Mouse (Mus musculus) neural tube, embryonic 11.5 days (tissue): ENCODE data around the gene Bsn. TPM values are rescaled to one million over a fixed set of nuclear protein-coding genes. Genes with fewer than 3 reads are reported as not detected.
A peak's percentile ranks its signal among the peaks of the same experiment; 100 is the strongest.

Source experiments
- ATAC-seq: fragments of 200-750 bp; cut with Nextera tagmentation; 2 replicates; pipeline ENCODE4 v1.8.0; 2017; ENCODE audit warnings: moderate number of reproducible peaks, mild to moderate bottlenecking, moderate TSS enrichment, moderate library complexity; ENCODE audit not compliant: insufficient read depth, low FRiP score, low TSS enrichment
- DNase-seq: peaks from one replicate; pipeline ENCODE4 v3.0.0-alpha.2; 2015; ENCODE audit warnings: low spot score
- H3K27ac ChIP-seq: fragments of 300-500 bp; sonication (generic); 2 replicates; pipeline ENCODE4 v1.5.1; 2014; ENCODE audit warnings: low read depth, mild to moderate bottlenecking, low read length
- H3K27me3 ChIP-seq: fragments of 300-500 bp; sonication (generic); 2 replicates; pipeline ENCODE4 v1.6.1; 2014; ENCODE audit warnings: mild to moderate bottlenecking, low read length, mixed read lengths; ENCODE audit not compliant: control insufficient read depth, insufficient read depth
- H3K36me3 ChIP-seq: fragments of 300-500 bp; sonication (generic); 2 replicates; pipeline ENCODE4 v1.6.1; 2014; ENCODE audit warnings: mild to moderate bottlenecking, low read length, moderate library complexity, mixed read lengths; ENCODE audit not compliant: control insufficient read depth, insufficient read depth
- H3K4me1 ChIP-seq: fragments of 300-500 bp; sonication (generic); 2 replicates; pipeline ENCODE4 v1.6.1; 2014; ENCODE audit warnings: low read length, mixed read lengths; ENCODE audit not compliant: control insufficient read depth, insufficient read depth
- H3K4me2 ChIP-seq: fragments of 300-500 bp; sonication (generic); 2 replicates; pipeline ENCODE4 v1.6.1; 2014; ENCODE audit warnings: low read depth, mild to moderate bottlenecking, moderate library complexity
- H3K4me3 ChIP-seq: fragments of 300-500 bp; sonication (generic); 2 replicates; pipeline ENCODE4 v1.5.1; 2014; ENCODE audit warnings: low read depth, low read length
- H3K9ac ChIP-seq: fragments of 300-500 bp; sonication (generic); 2 replicates; pipeline ENCODE4 v1.6.1; 2014; ENCODE audit warnings: mild to moderate bottlenecking, low read length
- H3K9me3 ChIP-seq: fragments of 300-500 bp; sonication (generic); 2 replicates; pipeline ENCODE4 v1.6.1; 2016; ENCODE audit warnings: low read length; ENCODE audit not compliant: control insufficient read depth
- WGBS: fragments of 180-500 bp; shearing (Covaris S2); extraction: QIAGEN DNeasy Blood & Tissue Kit; methylation state at CpG from one replicate; pipeline ENCODE4 v1.1.7; 2014; 5-methylcytosine and 5-hydroxymethylcytosine counted together
- polyA plus RNA-seq: library from polyadenylated mRNA; unstranded; fragments of >200 nt; fragmentation: Nextera tagmentation; extraction: Ambion mirVana; gene quantifications from 2 replicates; pipeline ENCODE4 v1.2.1, GENCODE M21; 2014

Bsn gene
- polyA plus RNA-seq, 1 experiment from 2014 or later, result 4.3 TPM

GRCm38 (mm10) chr9:108094998-108095411 lies 95.2 kb downstream of the Bsn start:
- ATAC-seq (peak; percentile 14; the same call in 1 of the 2 replicates), DNase-seq (peak; percentile 32)
- Histone ChIP-seq H3K4me3 (peak overlapping the region; percentile 76), H3K4me1 (peaks cover 10% of the 10 kb centered on the region), H3K27me3 (no peaks in the 10 kb centered on the region), H3K9me3 (no peaks in the 10 kb centered on the region), H3K9ac (peak overlapping the region; percentile 74), H3K4me2 (peak overlapping the region; percentile 92), H3K36me3 (peaks cover 8% of the 10 kb centered on the region), H3K27ac (no peak overlapping the region)
- WGBS, result 0% methylated on average over 16 of the region's 16 CpGs

- DNase-seq (peak; percentile 96), ATAC-seq (peak; percentile 92)
- Histone ChIP-seq H3K27ac (no peak within 1 kb of the TSS), H3K4me3 (peak within 1 kb of the TSS; percentile 76), H3K4me2 (peak within 1 kb of the TSS; percentile 92), H3K27me3 (no peaks in the 10 kb centered on the region), H3K36me3 (peaks cover 9% of the 10 kb centered on the region), H3K9me3 (no peaks in the 10 kb centered on the region), H3K4me1 (peaks cover 10% of the 10 kb centered on the region), H3K9ac (peak within 1 kb of the TSS; percentile 74)
- under 1% methylated on average over 51 of the region's 52 CpGs for WGBS
Measured at GRCm38 (mm10) chr9:108094184-108094941, 95.8 kb downstream of the Bsn start, which contains the start of gene Apeh. Gene Apeh, minus strand, starts transcription at chr9:108094606.

GRCm38 (mm10) chr9:108093586-108093985 lies 96.6 kb downstream of the Bsn start:
- H3K9ac ChIP-seq, result peak overlapping the region; percentile 74
- 79% methylated on average over 10 of the region's 10 CpGs for WGBS
- no peaks in the 10 kb centered on the region for H3K27me3 ChIP-seq
- ATAC-seq, result 0 out of 2 replicates have a peak, but pooled peaks have one; percentile 4
- H3K27ac ChIP-seq, result no peak overlapping the region
- H3K36me3 ChIP-seq, result peaks cover 9% of the 10 kb centered on the region
- no peak for DNase-seq
- H3K4me2 ChIP-seq, result peak overlapping the region; percentile 92
- H3K4me1 ChIP-seq, result peaks cover 10% of the 10 kb centered on the region
- H3K9me3 ChIP-seq, result no peaks in the 10 kb centered on the region
- H3K4me3 ChIP-seq, result peak overlapping the region; percentile 76

- no peak for ATAC-seq
- DNase-seq, result no peak
- H3K27ac ChIP-seq, result no peak overlapping the region
- 96% methylated on average over 7 of the region's 7 CpGs for WGBS
- H3K4me2 ChIP-seq, result no peak overlapping the region
- peaks cover 21% of the 10 kb centered on the region for H3K36me3 ChIP-seq
- H3K9me3 ChIP-seq, result no peaks in the 10 kb centered on the region
- H3K9ac ChIP-seq, result no peak overlapping the region
- H3K27me3 ChIP-seq, result no peaks in the 10 kb centered on the region
- H3K4me1 ChIP-seq, result peaks cover 10% of the 10 kb centered on the region
- no peak overlapping the region for H3K4me3 ChIP-seq
Measured at GRCm38 (mm10) chr9:108090611-108091120, 99.5 kb downstream of the Bsn start.

GRCm38 (mm10) chr9:108085261-108085660 lies 104.9 kb downstream of the Bsn start:
- 96% methylated on average over 4 of the region's 4 CpGs for whole genome bisulfite sequencing
- peaks cover 19% of the 10 kb centered on the region for H3K36me3 ChIP-seq
- no peak overlapping the region for H3K27ac ChIP-seq
- DNase-seq (no peak), ATAC-seq (no peak)
- no peaks in the 10 kb centered on the region for H3K9me3 ChIP-seq
- no peak overlapping the region for H3K4me2 ChIP-seq
- no peak overlapping the region; the same call in 1 of the 2 replicates for H3K4me3 ChIP-seq
- peaks cover 33% of the 10 kb centered on the region for H3K27me3 ChIP-seq
- no peak overlapping the region for H3K9ac ChIP-seq
- H3K4me1 ChIP-seq, result no peaks in the 10 kb centered on the region

GRCm38 (mm10) chr9:108083561-108083960 lies 106.6 kb downstream of the Bsn start:
- WGBS, result 85% methylated on average over 6 of the region's 6 CpGs
- H3K9me3 ChIP-seq, result no peaks in the 10 kb centered on the region
- DNase-seq, result no peak
- no peak overlapping the region for H3K27ac ChIP-seq
- no peak overlapping the region for H3K9ac ChIP-seq
- H3K4me3 ChIP-seq, result no peak overlapping the region
- peaks cover 33% of the 10 kb centered on the region for H3K27me3 ChIP-seq
- peaks cover 16% of the 10 kb centered on the region for H3K36me3 ChIP-seq
- H3K4me2 ChIP-seq, result no peak overlapping the region
- no peak for ATAC-seq
- peaks cover 2% of the 10 kb centered on the region; the same call in 1 of the 2 replicates for H3K4me1 ChIP-seq

DNA sequence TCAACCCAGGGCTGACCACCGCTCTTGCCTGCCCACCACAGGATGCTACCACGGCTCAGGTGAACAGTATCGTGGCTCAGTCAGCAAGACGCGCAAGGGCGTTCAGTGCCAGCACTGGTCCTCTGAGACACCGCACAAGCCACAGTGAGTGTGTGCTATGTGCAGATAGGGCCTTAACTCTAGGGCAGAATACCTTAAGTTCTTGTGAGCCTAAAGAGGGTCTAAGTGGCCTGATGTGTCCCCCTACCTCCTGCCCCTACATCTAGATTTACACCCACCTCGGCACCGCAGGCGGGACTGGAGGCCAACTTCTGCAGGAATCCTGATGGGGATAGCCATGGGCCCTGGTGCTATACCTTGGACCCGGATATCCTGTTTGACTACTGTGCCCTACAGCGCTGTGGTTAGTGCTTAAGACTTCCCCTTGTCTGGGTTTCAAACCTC lies 107.2 kb downstream of the Bsn start, which contains the start of gene Rnf123:
Gene Rnf123 (minus strand): TSS at position 359 of the 444 bp plus-strand sequence.
- Histone ChIP-seq H3K4me3 (no peak within 1 kb of the TSS), H3K4me1 (peaks cover 7% of the 10 kb centered on the region; the same call in 1 of the 2 replicates), H3K27ac (no peak within 1 kb of the TSS), H3K36me3 (peaks cover 16% of the 10 kb centered on the region), H3K27me3 (peaks cover 33% of the 10 kb centered on the region), H3K4me2 (no peak within 1 kb of the TSS), H3K9ac (no peak within 1 kb of the TSS), H3K9me3 (no peaks in the 10 kb centered on the region)
- DNase-seq (no peak), ATAC-seq (no peak)
- 36% methylated on average over 12 of the region's 12 CpGs for WGBS

DNA sequence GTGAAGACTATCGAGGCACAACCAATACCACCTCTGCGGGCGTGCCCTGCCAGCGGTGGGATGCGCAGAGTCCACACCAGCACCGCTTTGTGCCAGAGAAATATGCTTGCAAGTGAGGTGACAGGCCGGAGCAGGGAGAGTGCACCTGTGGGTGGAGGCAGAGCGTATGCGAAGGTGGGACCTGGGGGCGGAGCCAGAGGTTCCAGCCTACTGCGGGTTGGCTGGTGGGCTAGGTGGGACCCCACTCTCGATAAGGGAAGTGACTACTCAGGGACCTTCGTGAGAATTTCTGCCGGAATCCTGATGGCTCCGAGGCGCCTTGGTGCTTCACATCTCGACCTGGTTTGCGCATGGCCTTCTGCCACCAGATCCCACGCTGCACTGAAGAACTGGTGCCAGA lies 107.6 kb downstream of the Bsn start:
- no peak overlapping the region for H3K4me3 ChIP-seq
- DNase-seq, result no peak

More for the DNA sequence above, 107.6 kb downstream of the Bsn start:
- Histone ChIP-seq H3K4me1 (peaks cover 7% of the 10 kb centered on the region; the same call in 1 of the 2 replicates), H3K27ac (no peak overlapping the region), H3K36me3 (peaks cover 16% of the 10 kb centered on the region), H3K27me3 (peaks cover 33% of the 10 kb centered on the region), H3K9me3 (no peaks in the 10 kb centered on the region), H3K4me2 (no peak overlapping the region), H3K9ac (no peak overlapping the region)
- WGBS, result 5% methylated on average over 19 of the region's 19 CpGs
- ATAC-seq, result no peak
